10 mouse cellular contexts compared by ENCODE assay signal in the genomic region with DNA sequence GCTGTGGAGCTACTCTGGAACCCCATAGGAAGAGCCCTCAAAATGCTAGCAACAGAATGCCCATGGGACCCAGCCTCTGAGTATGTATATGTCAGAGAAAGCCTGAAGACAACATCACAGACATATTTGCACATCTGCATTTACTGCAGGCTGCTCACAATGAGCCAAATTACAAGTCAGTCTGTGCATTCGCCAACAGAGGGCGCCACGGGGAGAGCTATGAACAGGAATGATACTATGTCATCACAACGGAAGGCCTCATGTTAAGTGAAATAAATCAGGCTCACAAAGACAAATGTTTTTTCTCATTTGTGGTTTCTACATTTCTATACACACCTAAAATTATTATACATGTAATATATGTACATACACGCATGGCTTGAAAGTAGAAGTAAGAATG.
DNase-seq lines count a peak whose midpoint lies in the region; ATAC-seq and TF ChIP-seq lines count a peak whose summit lies in the region.
"Had no signal": no experiment of that assay in that cellular context is flagged by ENCODE, and none has a peak within 500 bp of the region (broad histone marks: within the 10 kb centered on the region; RNA-seq: fewer than 3 reads in every experiment).

No protein-coding gene starts in this region.

- no peaks in the 10 kb centered on the region for H3K4me1 ChIP-seq in midbrain, embryonic 16.5 days (ENCODE audit: control insufficient read depth, insufficient read depth, low read length)
- H3K4me1 ChIP-seq: heart, embryonic 13.5 days; neural tube, embryonic 13.5 days had no signal

- H3K27me3 ChIP-seq in midbrain, embryonic 16.5 days (ENCODE audit: control insufficient read depth, insufficient read depth, low read depth, low read length): no peaks in the 10 kb centered on the region
- H3K27me3 ChIP-seq: heart, embryonic 13.5 days; neural tube, embryonic 13.5 days had no signal

- H3K27ac ChIP-seq in layer of hippocampus, adult 2 months: no peak overlapping the region
- no peak overlapping the region for H3K27ac ChIP-seq in midbrain, embryonic 16.5 days (ENCODE audit: low read length)
- H3K27ac ChIP-seq: heart, embryonic 13.5 days; neural tube, embryonic 13.5 days had no signal

- TF ChIP-seq CTCF in layer of hippocampus, adult 2 months (conservative IDR thresholded peaks at IDR 0.05): peak; percentile 66

- H3K4me3 ChIP-seq in layer of hippocampus, adult 2 months: no peak overlapping the region
- no peak overlapping the region for H3K4me3 ChIP-seq in midbrain, embryonic 16.5 days (ENCODE audit: low read depth, low read length)
- H3K4me3 ChIP-seq: heart, embryonic 13.5 days; neural tube, embryonic 13.5 days had no signal

- 72% methylated on average over 5 of the region's 5 CpGs for WGBS in midbrain, embryonic 16.5 days

- peak; percentile 19 for DNase-seq in adrenal gland, postnatal 10 days
- no peak for DNase-seq in adrenal gland, postnatal 4 days (ENCODE audit: low spot score in 2 of 2)
- no peak for DNase-seq in layer of hippocampus, adult 2 months (ENCODE audit: low spot score in 2 of 2)
- no peak for DNase-seq in layer of hippocampus, adult 11-12 months (ENCODE audit: low spot score)
- peak; percentile 23 for DNase-seq in Muller cell, postnatal 12 days (ENCODE audit: inconsistent ontology term)
- peak; percentile 9 for DNase-seq in lung, postnatal 36 days
- DNase-seq in layer of hippocampus, postnatal 25 days (ENCODE audit: extremely low spot score in 1 of 2, low spot score in 1 of 2): no peak

- no peak overlapping the region for H3K9ac ChIP-seq in midbrain, embryonic 16.5 days (ENCODE audit: low read depth, low read length)
- H3K9ac ChIP-seq: heart, embryonic 13.5 days; neural tube, embryonic 13.5 days had no signal

- peaks cover 8% of the 10 kb centered on the region for H3K36me3 ChIP-seq in midbrain, embryonic 16.5 days (ENCODE audit: control insufficient read depth, insufficient read depth, low read length)

- no peaks in the 10 kb centered on the region for H3K9me3 ChIP-seq in midbrain, embryonic 16.5 days (replicated peaks; ENCODE audit: control insufficient read depth, low read length, poor library complexity, severe bottlenecking)
- H3K9me3 ChIP-seq: heart, embryonic 13.5 days; neural tube, embryonic 13.5 days had no signal

- ATAC-seq in midbrain, embryonic 16.5 days: no peak

- no peak overlapping the region for H3K4me2 ChIP-seq in midbrain, embryonic 16.5 days (ENCODE audit: low read length)
- H3K4me2 ChIP-seq: heart, embryonic 13.5 days; neural tube, embryonic 13.5 days had no signal

Comparison
In these comparisons a context has a peak if more than half of its experiments do, and no peak if none do; other contexts are left out.
1. DNase-seq: peak in adrenal gland, postnatal 10 days (single experiment), Muller cell, postnatal 12 days (single experiment) and lung, postnatal 36 days (single experiment); none in adrenal gland, postnatal 4 days (0 of 2), layer of hippocampus, adult 2 months (0 of 2), layer of hippocampus, adult 11-12 months (single experiment) and layer of hippocampus, postnatal 25 days (0 of 2).